Mouse (Mus musculus) MEL (cell line): ENCODE measurements at regions not wholly inside any gene's neighbourhood (a gene's known extent, or its start where the extent isn't known, plus 50 kb on each side); places are given as distances from the start of the nearest gene placed in this dataset.

Source experiments
- DNase-seq: peaks from one replicate; pipeline ENCODE4 v3.0.0; 2011; ENCODE audit warnings: low read depth, low spot score
- H3K27ac ChIP-seq: 2 replicates; pipeline ENCODE4 v1.5.1; 2012; ENCODE audit warnings: low read depth, mild to moderate bottlenecking, control low read depth, low read length, moderate library complexity; ENCODE audit not compliant: control insufficient read depth
- H3K27me3 ChIP-seq, 2 experiments: fragments of 150-350 bp in 1 of 2; sonication (generic) in 1 of 2; 2 replicates each; pipeline ENCODE4 v1.6.1; 2012; ENCODE audit warnings: low read length in 2 of 2, mild to moderate bottlenecking in 2 of 2, improper control_type of control experiment in 1 of 2, moderate library complexity in 1 of 2; ENCODE audit not compliant: insufficient read depth in 2 of 2, control insufficient read depth in 1 of 2
- H3K36me3 ChIP-seq, 2 experiments: 2 replicates each; pipeline ENCODE4 v1.6.1; 2012 to 2014; ENCODE audit warnings: low read length in 2 of 2, improper control_type of control experiment in 1 of 2, inconsistent platforms in 1 of 2, mild to moderate bottlenecking in 1 of 2; ENCODE audit not compliant: insufficient read depth in 2 of 2, control insufficient read depth in 1 of 2
- H3K4me1 ChIP-seq, 2 experiments: fragments of 150-350 bp in 1 of 2; sonication (generic) in 1 of 2; 2 replicates each; pipeline ENCODE4 v1.6.1; 2012; ENCODE audit warnings: low read length in 2 of 2, improper control_type of control experiment in 1 of 2, mild to moderate bottlenecking in 1 of 2; ENCODE audit not compliant: insufficient read depth in 2 of 2, control insufficient read depth in 1 of 2
- H3K4me3 ChIP-seq, 2 experiments: fragments of 150-350 bp in 1 of 2; sonication (generic) in 1 of 2; 2 replicates each; pipeline ENCODE4 v1.5.1; 2012; ENCODE audit warnings: low read depth in 2 of 2, low read length in 2 of 2, mild to moderate bottlenecking in 2 of 2, moderate library complexity in 2 of 2, control low read depth in 1 of 2, improper control_type of control experiment in 1 of 2; ENCODE audit not compliant: control insufficient read depth in 1 of 2, insufficient read depth in 1 of 2
- H3K79me2 ChIP-seq: 2 replicates; pipeline ENCODE4 v1.6.1; 2012; ENCODE audit warnings: mild to moderate bottlenecking, low read length, moderate library complexity; ENCODE audit not compliant: control insufficient read depth, poor library complexity, insufficient read depth
- H3K9ac ChIP-seq: 2 replicates; pipeline ENCODE4 v1.6.1; 2012; ENCODE audit warnings: low read depth, mild to moderate bottlenecking, control low read depth, low read length, moderate library complexity; ENCODE audit not compliant: control insufficient read depth, poor library complexity, severe bottlenecking
- H3K9me3 ChIP-seq: fragments of 150-350 bp; sonication (generic); replicated peaks from 2 replicates; pipeline ENCODE4 v1.6.1; 2012; ENCODE audit warnings: mild to moderate bottlenecking, low read length, improper control_type of control experiment, moderate library complexity; ENCODE audit not compliant: insufficient read depth
- BHLHE40 ChIP-seq: IDR thresholded peaks from 2 replicates; pipeline ENCODE4 v1.6.1; 2012; ENCODE audit warnings: low read depth, mild to moderate bottlenecking, inconsistent platforms, low read length, improper control_type of control experiment, borderline replicate concordance
- CHD1 ChIP-seq: IDR thresholded peaks from 2 replicates; pipeline ENCODE4 v1.6.1; 2012; ENCODE audit warnings: low read depth, mild to moderate bottlenecking, inconsistent platforms, low read length, improper control_type of control experiment
- CTCF ChIP-seq, 3 experiments: IDR thresholded peaks in 2 of 3; conservative IDR thresholded peaks in 1 of 3; 2 replicates each; pipeline ENCODE4 v1.5.1; 2011 to 2012; ENCODE audit warnings: low read length in 3 of 3, low read depth in 2 of 3, mild to moderate bottlenecking in 2 of 3, improper control_type of control experiment in 1 of 3, inconsistent platforms in 1 of 3, mixed read lengths in 1 of 3, moderate library complexity in 1 of 3; ENCODE audit not compliant: control insufficient read depth in 1 of 3, insufficient read depth in 1 of 3, poor library complexity in 1 of 3, severe bottlenecking in 1 of 3
- ELF1 ChIP-seq: IDR thresholded peaks from 2 replicates; pipeline ENCODE4 v1.6.1; 2014; ENCODE audit warnings: low read depth, mild to moderate bottlenecking, inconsistent platforms, low read length, improper control_type of control experiment, moderate library complexity
- EP300 ChIP-seq, 2 experiments: IDR thresholded peaks; 2 replicates each; pipeline ENCODE4 v1.6.1; 2011; ENCODE audit warnings: improper control_type of control experiment in 2 of 2, low read length in 2 of 2, low read depth in 1 of 2, mild to moderate bottlenecking in 1 of 2
- ETS1 ChIP-seq: IDR thresholded peaks from 2 replicates; pipeline ENCODE4 v1.6.1; 2012; ENCODE audit warnings: low read depth, mild to moderate bottlenecking, inconsistent platforms, low read length, improper control_type of control experiment, moderate library complexity
- GABPA ChIP-seq: IDR thresholded peaks from 2 replicates; pipeline ENCODE4 v1.6.1; 2012; ENCODE audit warnings: low read depth, mild to moderate bottlenecking, inconsistent platforms, low read length, improper control_type of control experiment, moderate library complexity
- GATA1 ChIP-seq: IDR thresholded peaks from 2 replicates; pipeline ENCODE4 v1.6.1; 2011; ENCODE audit warnings: low read depth, low read length, improper control_type of control experiment
- JUND ChIP-seq: IDR thresholded peaks from 2 replicates; pipeline ENCODE4 v1.6.1; 2011; ENCODE audit warnings: low read depth, mild to moderate bottlenecking, improper control_type of control experiment, low read length
- MAX ChIP-seq: IDR thresholded peaks from 2 replicates; pipeline ENCODE4 v1.6.1; 2011; ENCODE audit warnings: low read length, improper control_type of control experiment
- MXI1 ChIP-seq: IDR thresholded peaks from 2 replicates; pipeline ENCODE4 v1.6.1; 2011; ENCODE audit warnings: mild to moderate bottlenecking, low read depth, low read length, improper control_type of control experiment
- MYB ChIP-seq: IDR thresholded peaks from 2 replicates; pipeline ENCODE4 v1.6.1; 2011; ENCODE audit warnings: mild to moderate bottlenecking, low read depth, low read length, improper control_type of control experiment
- MYC ChIP-seq: IDR thresholded peaks from 2 replicates; pipeline ENCODE4 v1.6.1; 2011; ENCODE audit warnings: low read depth, mild to moderate bottlenecking, low read length, improper control_type of control experiment, moderate library complexity
- POLR2A ChIP-seq, 2 experiments: IDR thresholded peaks; 2 replicates each; pipeline ENCODE4 v1.6.1; 2011 to 2012; ENCODE audit warnings: low read length in 2 of 2, mild to moderate bottlenecking in 2 of 2, control low read depth in 1 of 2, improper control_type of control experiment in 1 of 2, low read depth in 1 of 2, moderate library complexity in 1 of 2; ENCODE audit not compliant: control insufficient read depth in 1 of 2, insufficient read depth in 1 of 2, poor library complexity in 1 of 2
- POLR2AphosphoS5 ChIP-seq: IDR thresholded peaks from 2 replicates; pipeline ENCODE4 v1.6.1; 2012; ENCODE audit warnings: low read depth, borderline replicate concordance, mild to moderate bottlenecking, inconsistent platforms, low read length, moderate library complexity, mixed read lengths
- SIN3A ChIP-seq: IDR thresholded peaks from 2 replicates; pipeline ENCODE4 v1.6.1; 2012; ENCODE audit warnings: low read length, improper control_type of control experiment, inconsistent platforms
- UBTF ChIP-seq: IDR thresholded peaks from 2 replicates; pipeline ENCODE4 v1.6.1; 2012; ENCODE audit warnings: low read depth, mild to moderate bottlenecking, inconsistent platforms, low read length, improper control_type of control experiment, moderate library complexity, borderline replicate concordance; ENCODE audit not compliant: insufficient read depth
- USF1 ChIP-seq: IDR thresholded peaks from 2 replicates; pipeline ENCODE4 v1.6.1; 2014; ENCODE audit warnings: low read depth, mild to moderate bottlenecking, inconsistent platforms, low read length, improper control_type of control experiment, moderate library complexity
- USF2 ChIP-seq, 2 experiments: IDR thresholded peaks; 2 replicates each; pipeline ENCODE4 v1.6.1; 2011 to 2012; ENCODE audit warnings: improper control_type of control experiment in 2 of 2, low read length in 2 of 2, borderline replicate concordance in 1 of 2, inconsistent platforms in 1 of 2, low read depth in 1 of 2, mild to moderate bottlenecking in 1 of 2; ENCODE audit not compliant: insufficient read depth in 1 of 2
- ZNF384 ChIP-seq: IDR thresholded peaks from 2 replicates; pipeline ENCODE4 v1.6.1; 2012; ENCODE audit warnings: low read depth, mild to moderate bottlenecking, inconsistent platforms, low read length, improper control_type of control experiment

DNA sequence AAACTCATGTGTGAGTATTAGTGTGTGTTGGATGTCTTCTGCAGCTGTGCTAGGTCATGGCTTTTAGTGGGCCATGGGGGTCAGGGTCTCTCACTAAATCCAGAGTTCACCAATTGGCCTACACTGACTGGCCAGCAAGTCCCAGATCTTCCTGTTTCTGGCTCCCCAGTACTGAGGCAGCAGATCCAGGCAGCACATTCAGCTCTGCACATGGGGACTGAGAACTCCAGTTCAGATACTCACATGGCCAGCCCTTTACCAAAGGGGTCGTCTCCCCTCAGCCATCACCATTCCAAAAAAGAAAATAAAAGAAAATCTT, 521.6 kb upstream of the Cited2 start:
- Histone ChIP-seq H3K4me3 (peak overlapping the region; percentile 9 to 16; a peak in 2 of 4 replicates), H3K4me1 (peaks cover 6 to 17% of the 10 kb centered on the region in 2 experiments; a peak in 3 of 4 replicates), H3K27me3 (no peaks in the 10 kb centered on the region), H3K79me2 (no peaks in the 10 kb centered on the region), H3K9ac (peak overlapping the region; percentile 54)
- TF ChIP-seq SIN3A (no peak), MYC (peak; percentile 2; the same call in 1 of the 2 replicates), EP300 (IDR thresholded peaks at IDR 0.05; ENCODE audit: low read depth in 1 of 2, low read length in 2 of 2) (0 out of 4 replicates have a peak, but pooled peaks of 1 of the 2 experiments have one; percentile 0), ZNF384 (no peak), UBTF (no peak), MAX (no peak), ELF1 (no peak)
- TF ChIP-seq, all 39 proteins: peak for 2
- DNase-seq = no peak
- no peaks in the 10 kb centered on the region for H3K9me3 ChIP-seq
- H3K36me3 ChIP-seq = peaks cover 0 to 13% of the 10 kb centered on the region in 2 experiments; a peak in 2 of 4 replicates
- H3K27ac ChIP-seq = peak overlapping the region; percentile 74

DNA sequence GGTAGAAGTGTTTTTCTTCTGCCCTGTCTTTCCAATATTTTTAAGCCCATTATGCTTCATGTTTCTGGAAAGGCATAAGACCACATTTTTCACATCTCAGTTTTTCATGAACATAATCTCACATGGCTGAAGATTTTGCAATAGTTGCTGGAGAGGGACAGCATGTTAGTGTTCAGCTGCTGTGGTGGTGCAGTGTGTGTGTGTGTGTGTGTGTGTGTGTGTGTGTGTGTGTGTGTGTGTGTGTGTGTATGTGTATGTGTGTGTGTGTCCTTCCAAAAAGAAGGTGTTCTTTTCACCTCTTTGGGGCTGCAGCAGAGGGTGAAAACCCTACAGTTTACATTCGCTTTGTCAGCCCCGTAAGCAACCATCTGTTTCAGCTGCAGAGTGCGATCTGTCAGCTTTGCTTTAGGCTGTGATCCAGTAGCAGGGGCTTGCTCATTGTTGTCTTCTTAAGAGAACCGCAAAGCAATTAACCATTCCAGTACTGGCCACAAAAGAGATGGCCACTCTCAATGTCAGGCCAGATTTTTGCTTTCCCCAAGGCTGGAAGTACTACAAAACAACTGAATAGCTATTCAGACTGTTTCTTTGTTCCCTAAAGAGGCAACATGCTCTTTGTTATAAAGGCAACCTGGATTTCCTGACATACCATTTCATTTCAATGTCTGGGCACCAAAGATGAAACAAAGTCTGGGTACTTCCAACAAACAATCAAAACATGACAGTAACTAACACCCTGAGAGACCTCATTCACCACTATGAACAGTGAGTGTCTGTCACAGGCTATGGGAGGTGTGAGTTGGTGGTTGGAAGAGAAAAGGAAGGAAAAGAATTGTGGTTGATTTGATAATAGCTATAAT, 520.2 kb upstream of the Cited2 start:
- Histone ChIP-seq H3K36me3 (peaks cover 0 to 13% of the 10 kb centered on the region in 2 experiments; a peak in 2 of 4 replicates), H3K9me3 (no peaks in the 10 kb centered on the region), H3K9ac (no peak overlapping the region), H3K4me1 (peaks cover 6 to 17% of the 10 kb centered on the region in 2 experiments; a peak in 3 of 4 replicates), H3K27ac (no peak overlapping the region), H3K27me3 (no peaks in the 10 kb centered on the region), H3K4me3 (no peak overlapping the region), H3K79me2 (no peaks in the 10 kb centered on the region)
- TF ChIP-seq MXI1 (no peak), USF2 (IDR thresholded peaks at IDR 0.05; ENCODE audit: borderline replicate concordance in 1 of 2, insufficient read depth in 1 of 2, low read depth in 1 of 2, low read length in 2 of 2) (no peak), ETS1 (no peak)
- DNase-seq = no peak

DNA sequence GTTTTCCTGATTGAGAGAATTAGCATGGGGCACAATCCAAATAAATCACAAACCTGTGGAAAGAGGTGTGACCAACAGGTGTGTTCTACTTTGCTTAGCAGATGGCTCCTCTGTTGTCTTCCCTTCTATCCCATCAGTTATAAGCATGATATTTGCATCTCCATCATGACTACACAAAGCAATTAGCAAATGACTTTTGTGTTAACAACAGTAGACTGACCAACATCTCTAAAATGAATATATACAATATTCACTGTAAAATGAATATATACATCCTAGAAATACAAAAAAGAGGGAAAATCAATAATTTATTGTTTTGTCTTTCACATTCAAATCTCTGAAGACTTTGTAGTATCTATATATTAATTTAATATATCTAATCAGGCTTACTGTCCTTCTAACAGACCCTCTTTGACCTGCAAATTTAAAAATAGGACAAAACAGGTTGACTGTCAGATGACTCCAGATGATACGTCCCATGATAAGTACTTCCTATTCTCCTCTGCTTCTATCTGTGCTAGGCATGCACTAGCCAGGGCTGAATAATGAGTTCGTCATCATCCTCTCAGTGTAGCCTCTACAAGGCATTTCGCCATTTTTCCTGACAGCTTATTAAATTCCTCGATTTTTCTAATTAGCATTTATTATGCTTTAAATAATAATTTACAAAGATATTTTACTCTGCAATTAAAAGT, 519.5 kb upstream of the Cited2 start:
- no peaks in the 10 kb centered on the region for H3K79me2 ChIP-seq
- peaks cover 0 to 13% of the 10 kb centered on the region in 2 experiments; a peak in 2 of 4 replicates for H3K36me3 ChIP-seq
- no peak for DNase-seq
- H3K4me1 ChIP-seq = peaks cover 6 to 17% of the 10 kb centered on the region in 2 experiments; a peak in 3 of 4 replicates
- no peaks in the 10 kb centered on the region for H3K27me3 ChIP-seq
- no peaks in the 10 kb centered on the region for H3K9me3 ChIP-seq
- H3K9ac ChIP-seq = no peak overlapping the region
- no peak overlapping the region for H3K4me3 ChIP-seq
- no peak overlapping the region for H3K27ac ChIP-seq
- TF ChIP-seq MXI1 (no peak), POLR2A (IDR thresholded peaks at IDR 0.05; ENCODE audit: control insufficient read depth in 1 of 2, insufficient read depth in 1 of 2, low read depth in 1 of 2, low read length in 2 of 2, poor library complexity in 1 of 2) (no peak), MYB (no peak), MYC (no peak), CHD1 (no peak), GABPA (no peak), UBTF (no peak), ZNF384 (no peak), ETS1 (no peak), POLR2AphosphoS5 (no peak), GATA1 (no peak), CTCF (IDR thresholded peaks at IDR 0.05 in 2 of 3, conservative IDR thresholded peaks at IDR 0.05 in 1 of 3; ENCODE audit: control insufficient read depth in 1 of 3, insufficient read depth in 1 of 3, low read depth in 2 of 3, low read length in 3 of 3, poor library complexity in 1 of 3, severe bottlenecking in 1 of 3) (no peak), USF1 (no peak), BHLHE40 (no peak), JUND (no peak)
